Mouse (Mus musculus): ENCODE measurements around the gene Idh2.

DNA sequence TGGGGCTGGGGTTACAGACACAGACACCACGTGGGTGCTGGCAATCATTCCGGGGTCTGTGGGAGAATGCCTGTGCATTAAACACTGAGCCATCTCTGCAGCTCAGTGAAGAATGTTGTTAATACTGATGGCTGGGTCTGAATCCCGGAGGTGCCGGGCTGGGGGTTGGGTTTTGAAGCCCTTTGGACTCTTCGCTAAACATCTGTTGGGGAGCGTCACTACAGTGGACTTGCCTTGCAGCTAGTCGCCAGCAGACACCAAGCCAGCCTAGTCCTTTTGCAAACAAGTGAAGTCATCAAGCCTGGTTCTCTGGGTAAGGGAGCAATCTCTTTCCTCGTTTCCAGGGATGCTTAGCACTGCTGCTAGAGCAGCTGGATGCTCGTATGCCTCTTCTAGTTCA, 27.0 kb downstream of the Idh2 start:
- TF ChIP-seq ZC3H11A (IDR thresholded peaks at IDR 0.05; ENCODE audit: borderline replicate concordance, low read depth, low read length) (no peak), HCFC1 (IDR thresholded peaks at IDR 0.05; ENCODE audit: borderline replicate concordance, insufficient read depth, low read length) (no peak), CHD2 (IDR thresholded peaks at IDR 0.05; ENCODE audit: low read depth, low read length) (no peak), ZNF384 (IDR thresholded peaks at IDR 0.05; ENCODE audit: low read depth, low read length) (no peak), MAFK (IDR thresholded peaks at IDR 0.05; ENCODE audit: insufficient read depth, low read depth, low read length) (no peak)
